Mouse (Mus musculus) thymus, postnatal 10 days (tissue): ENCODE measurements at regions not wholly inside any gene's neighbourhood (a gene's known extent, or its start where the extent isn't known, plus 50 kb on each side); places are given as distances from the start of the nearest gene placed in this dataset.
A peak's percentile ranks its signal among the peaks of the same experiment; 100 is the strongest.
"Not testable (repeated sequence)": the region's sequence is repeated elsewhere in the genome, so short reads cannot be mapped to it uniquely, and the experiment has no call there.

ENCODE experiments used
- DNase-seq, 2 experiments: peaks; one replicate each; pipeline ENCODE4 v3.0.0; 2021; ENCODE audit warnings: low spot score in 2 of 2

DNA sequence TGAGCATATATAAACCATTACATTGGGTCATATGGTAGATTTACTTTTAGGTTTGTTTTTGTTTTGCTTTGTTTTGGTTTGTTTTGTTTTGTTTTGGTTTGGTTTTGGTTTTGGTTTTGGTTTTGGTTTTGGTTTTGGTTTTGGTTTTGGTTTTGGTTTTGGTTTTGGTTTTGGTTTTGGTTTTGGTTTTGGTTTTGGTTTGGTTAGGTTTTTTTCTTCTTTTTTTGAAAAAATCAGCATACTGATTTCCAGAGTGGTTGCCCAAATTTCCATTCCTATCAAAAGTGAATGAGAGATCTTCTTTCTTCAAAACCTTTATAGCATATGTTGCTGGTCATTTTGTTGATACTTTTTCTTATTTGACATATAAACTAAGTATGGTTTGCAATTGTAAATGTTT lies 444.0 kb downstream of the Arl4a start:
- DNase-seq = not testable (repeated sequence)

DNA sequence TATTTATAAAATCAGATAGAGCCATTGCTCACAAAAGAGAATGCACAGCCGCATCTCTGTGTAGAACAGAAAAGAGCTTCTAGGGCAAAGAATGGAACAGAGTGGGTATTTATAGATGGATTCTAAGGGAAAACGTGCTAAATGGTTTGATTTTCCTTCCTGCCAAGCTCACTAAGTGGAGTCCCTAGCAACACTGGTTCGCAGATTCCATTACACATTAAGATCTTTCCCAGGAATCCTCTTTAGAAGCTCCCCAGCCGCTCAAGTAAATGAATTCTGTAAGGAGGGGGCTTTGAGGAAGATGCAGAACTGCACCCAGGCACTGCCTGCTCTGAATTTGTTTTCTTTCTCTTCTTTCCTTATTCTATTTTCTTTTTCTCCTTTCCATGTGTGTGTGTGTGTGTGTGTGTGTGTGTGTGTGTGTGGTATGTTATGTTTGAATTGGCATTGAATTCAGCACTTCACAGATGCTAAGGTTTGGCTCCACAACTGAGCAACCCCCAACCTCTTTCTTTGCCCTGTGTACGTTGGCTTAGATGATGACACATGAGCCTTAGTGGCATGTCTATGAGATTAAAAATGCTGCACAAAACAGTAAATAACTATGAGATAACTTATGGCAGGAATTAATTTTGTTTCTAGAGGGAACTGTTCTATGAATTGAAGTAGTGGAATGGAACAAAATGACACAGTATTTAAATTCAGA lies 450.5 kb downstream of the Arl4a start:
- no peak for DNase-seq

DNA sequence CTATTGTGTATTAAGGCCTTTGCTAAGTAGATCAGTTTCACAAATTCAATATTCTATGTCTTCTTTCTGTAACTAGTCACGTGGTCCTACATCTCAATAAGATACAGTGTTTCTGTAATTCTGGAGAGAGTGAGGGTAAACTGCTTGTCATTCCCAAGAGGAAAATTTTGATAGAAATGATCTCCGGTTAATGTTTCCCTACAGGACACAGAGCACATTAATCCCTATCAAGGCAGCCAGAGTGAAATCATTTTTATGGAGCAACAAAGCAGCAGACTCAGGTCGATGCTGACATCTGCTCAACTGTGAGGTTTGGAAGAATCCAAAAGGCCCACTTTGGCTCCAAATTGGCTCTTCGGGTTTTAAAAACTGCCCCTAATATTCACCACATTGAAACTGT lies 451.7 kb downstream of the Arl4a start:
- DNase-seq = no peak

DNA sequence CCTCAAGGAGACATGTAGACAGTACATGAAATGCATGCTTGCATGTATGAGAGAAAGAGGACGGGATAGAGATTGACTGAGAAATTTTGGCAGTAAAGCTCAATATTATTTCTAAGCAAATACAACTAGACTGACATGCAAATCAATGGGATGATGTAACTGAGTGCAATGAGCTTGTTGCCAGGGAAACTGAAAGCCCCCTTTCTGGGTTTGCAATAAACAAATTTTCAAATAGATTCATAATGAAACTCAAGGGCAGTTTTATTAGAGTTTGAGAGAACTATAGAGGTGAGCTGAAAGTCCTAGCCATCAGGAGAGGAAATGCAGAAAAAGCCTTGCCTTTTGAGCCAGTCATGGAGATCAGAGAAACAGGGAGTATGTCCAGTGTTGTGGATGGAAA lies 460.2 kb downstream of the Arl4a start:
- DNase-seq = no peak

DNA sequence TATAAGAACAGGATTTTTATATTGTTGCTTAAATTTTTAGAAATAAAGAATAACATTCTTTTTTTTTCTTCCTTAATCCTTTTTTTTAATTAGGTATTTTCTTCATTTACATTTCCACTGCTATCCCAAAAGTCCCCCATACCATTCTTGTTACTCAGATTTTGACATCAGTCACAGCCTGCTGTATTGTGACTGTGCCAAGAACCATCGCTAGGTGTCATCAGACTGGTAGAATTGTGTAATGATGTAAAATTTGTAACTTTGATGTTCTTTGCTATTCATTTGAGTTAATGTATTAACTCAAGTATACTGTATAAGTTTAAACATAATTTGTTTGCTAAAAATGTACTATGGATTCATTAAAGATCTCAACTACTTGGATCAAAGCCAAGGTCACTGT lies 465.0 kb downstream of the Arl4a start:
- no peak for DNase-seq

DNA sequence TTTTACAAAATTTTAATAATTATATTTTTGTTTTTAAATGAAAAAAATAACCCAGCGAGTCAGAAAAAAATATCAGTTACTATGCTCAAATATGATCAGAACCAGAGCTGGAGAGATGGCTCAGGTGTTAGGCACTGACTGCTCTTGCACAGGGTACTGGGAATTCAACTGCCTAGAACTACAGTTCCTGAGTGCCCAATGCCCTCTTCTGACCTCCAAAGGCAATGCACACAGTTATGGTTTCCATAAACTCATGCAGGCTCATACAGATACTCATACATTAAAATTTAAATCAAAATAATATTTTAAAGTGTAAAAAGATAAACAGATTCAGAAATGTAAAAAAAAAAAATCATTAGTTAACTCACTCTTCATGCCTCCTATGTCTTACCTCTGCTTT lies 465.7 kb downstream of the Arl4a start:
- no peak for DNase-seq

DNA sequence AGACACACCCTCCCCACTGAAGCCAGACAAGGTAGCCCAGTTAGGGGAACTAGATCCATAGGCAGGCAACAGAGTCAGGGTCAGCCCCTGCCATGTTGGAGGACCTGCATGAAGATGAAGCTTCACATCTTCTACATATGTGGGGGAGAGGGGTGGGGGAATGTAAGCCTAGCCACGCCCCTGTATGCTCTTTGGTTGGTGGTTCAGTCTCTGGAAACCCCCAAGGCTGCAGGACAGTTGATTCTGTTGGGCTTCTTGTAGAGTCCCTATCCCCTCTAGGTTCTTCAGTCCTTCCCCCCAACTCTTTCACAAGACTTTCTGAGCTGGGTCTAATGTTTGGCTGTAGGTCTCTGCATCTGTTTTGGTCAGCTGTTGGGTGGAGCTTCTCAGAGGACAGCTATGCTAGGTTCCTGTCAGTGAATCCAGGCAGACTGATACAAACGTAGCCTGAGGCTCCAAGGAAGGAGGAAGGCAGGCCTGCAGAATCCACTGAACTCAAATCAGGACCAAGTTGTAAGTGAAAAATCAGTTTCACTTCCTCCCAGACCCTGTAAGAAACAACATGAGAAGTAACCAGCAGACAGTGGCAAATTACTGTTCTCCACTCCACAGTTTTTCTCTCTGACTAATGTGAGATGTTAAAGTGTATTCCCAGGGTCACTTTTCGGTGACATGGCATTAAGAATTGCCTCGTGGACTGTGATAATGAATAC lies 476.9 kb downstream of the Arl4a start:
- DNase-seq = no peak

DNA sequence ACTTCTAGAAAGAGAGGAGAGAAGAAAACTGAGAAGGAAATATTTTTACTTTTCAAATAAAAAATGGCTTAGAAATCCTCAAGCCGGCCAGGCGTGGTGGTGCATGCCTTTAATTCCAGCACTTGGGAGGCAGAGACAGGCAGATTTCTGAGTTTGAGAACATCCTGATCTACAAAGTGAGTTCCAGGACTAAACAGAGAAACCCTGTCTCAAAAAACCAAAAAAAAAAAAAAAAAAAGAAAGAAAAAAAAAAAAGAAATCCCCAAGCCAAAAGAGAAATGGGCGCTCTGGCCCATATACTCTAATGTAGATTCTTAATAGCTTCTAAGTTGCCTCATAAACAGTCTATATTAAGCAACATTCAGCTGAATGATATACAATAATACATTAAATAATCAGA lies 479.3 kb downstream of the Arl4a start:
- no peak for DNase-seq

DNA sequence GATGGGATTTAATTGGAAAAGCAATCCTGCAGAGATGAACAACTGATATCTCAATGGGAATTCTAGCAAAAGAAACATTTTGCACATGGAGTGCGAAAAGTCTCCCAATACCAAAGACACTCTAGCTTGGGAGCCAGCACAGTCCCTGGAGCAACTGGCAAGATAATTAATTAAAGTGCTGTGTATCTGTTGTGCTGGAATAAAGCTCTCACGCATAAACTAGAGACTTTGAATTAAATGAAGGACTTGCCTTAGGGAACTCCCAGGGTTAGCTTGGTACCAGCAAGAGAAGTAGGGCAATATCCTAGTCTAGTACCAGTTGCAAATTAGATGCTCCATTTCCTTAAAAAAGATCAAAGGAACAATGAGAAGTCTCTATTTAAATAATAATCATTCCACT lies 501.5 kb downstream of the Arl4a start:
- DNase-seq = no peak

DNA sequence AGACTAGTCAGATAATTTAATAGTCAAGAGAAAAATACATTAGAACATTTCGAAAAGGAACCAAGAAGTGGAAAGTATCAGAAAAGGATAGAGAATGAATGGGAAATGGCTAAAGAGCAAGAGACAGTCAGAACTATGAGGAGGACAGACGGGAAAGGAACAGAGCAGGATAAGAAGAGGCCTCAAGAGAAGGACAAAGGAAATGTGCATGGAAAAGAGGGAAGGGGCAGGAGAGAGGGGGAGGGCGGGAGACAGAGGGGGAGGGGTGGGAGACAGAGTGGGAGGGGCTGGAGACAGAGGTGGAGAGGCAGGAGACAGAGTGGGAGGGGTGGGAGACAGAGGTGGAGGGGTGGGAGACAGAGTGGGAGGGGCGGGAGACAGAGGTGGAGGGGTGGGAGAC lies 509.7 kb downstream of the Arl4a start:
- no peak for DNase-seq

DNA sequence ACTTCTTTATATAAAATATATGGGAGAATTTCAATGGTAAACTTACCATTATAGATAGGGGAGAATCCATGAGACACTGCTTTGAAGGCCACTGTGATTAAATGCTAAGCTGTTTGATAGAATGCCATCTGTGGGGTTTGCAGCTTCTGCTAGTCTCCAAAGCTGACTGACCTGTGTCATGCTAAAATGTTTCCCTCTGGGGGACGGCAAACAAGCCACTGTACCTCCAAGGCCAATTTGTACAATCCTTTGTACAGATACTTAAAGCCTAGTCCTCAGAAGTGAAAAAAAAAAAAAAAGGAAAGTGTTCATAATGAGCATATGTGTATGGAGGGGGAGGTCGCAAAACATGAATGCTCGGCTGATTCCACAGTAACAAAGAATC lies 510.6 kb downstream of the Arl4a start:
- no peak for DNase-seq

DNA sequence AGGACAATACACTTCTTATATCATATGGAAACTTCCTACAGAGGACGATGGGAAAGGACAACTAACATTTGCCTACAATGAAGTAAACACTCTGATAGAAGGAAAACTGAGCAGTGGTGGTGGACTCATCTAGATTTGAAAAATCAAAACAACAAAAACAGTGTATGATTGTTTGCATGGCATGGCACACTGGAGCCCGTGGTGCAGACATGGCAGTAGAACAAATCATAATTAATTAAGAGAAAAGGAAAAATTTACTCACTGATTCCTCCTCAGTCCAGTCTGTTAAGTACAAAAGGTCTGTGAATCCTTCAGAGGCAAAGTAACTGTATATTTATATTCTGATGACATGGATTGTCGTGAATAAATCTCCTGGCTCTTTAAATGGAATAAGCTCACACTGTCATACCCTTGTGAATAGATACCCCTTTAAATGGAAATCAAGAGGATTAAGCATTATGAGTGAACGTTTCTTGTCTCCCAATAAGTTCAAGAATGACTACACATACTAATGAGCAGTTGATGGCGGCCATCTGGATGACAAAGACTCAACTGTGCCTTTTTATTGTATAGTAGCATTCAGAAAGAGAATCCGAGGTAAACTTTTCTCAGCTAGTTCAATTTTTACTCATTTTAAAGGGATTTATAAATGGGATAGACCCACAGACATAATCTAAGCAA lies 511.1 kb downstream of the Arl4a start:
- no peak for DNase-seq

DNA sequence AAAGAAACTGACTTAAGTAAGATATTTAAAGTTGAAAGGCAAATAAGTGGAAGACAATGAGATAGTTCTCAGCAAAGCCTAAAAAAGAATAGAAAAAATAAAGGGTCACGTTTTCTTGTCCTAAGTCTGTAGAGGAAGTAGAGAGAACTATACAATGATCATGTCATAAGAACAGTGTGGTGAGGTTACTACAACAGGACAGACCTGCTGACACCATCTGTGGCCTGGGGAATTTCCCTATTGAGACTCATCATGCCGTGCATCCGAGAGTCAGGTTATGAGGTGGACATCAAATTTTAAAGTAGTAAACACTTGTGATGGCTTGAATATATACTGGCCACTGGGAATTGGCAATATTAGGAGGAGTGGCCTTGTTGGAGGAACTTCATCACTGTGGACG lies 522.1 kb downstream of the Arl4a start:
- no peak for DNase-seq

DNA sequence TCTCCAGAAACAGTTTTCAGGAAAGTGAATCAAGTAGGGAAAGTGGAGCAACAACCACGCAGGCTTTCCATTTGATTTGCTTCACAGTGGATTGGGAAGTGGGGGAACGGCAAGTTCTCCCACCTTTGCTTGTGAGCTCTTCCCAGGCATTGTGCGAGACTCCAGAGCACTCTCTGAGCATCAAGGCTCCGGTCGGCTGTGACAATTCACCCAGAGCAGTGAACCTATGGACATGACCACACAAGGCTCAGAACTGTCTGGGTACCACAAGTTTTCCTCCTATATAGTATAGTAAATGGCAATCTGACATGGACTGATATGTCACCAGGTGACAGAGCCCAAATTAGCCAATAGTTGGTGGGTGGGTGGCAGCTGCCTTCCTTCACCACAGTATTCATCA lies 527.0 kb downstream of the Arl4a start:
- no peak for DNase-seq

DNA sequence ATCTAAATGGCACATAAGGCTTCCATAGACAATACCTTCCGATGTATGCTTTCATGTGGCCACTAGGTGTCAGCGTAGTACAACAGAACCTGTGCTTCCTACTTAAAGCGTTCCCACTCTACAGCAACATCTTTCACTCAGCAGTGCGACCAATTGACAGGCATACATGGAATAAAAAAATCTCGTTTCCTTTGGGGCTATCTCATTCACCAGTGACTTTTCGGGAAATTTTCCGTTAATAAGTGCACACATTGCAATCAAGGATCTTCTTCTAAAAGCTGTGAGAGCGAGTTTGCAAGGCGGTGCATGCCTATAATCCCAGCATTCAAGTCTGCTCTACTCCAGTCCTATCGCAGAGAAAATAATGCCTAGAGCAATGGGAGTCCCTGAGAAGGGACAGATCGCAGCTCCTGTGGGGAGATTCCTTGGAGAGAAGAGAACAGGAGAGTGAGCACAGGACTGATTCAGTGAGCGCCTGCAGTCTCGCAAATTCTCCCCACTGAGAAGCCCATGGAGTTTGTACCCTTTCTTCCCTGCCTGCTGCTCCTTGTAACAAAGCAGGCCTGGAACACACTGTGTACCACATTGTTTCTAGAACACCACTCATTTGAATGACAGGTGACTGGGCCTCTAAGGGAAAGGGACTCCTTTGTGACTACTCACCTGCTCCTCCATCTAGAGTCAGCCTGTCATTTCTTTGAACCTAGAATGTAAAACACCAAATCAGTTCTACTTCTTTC lies 527.6 kb downstream of the Arl4a start:
- DNase-seq = peak; percentile 18 to 48

DNA sequence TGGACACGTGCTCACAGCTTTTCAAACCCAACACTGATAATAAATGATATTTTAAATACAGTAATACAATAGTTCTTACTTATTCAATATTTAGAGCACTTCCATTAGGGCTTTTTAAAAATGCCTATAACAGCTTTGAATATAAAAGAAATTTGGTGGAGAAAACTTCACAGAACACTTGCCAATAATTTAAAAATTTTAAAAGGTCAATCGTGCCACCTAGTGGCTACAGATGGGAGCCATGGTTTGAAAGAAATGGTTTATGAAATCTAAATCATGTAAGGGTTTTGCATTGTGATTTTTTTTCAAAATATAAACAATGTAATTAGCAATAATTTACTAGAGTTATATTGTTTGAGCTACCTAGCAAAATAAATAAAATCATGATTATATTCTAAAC lies 541.6 kb downstream of the Arl4a start:
- peak in 1 of 2 experiments; percentile 5 for DNase-seq

DNA sequence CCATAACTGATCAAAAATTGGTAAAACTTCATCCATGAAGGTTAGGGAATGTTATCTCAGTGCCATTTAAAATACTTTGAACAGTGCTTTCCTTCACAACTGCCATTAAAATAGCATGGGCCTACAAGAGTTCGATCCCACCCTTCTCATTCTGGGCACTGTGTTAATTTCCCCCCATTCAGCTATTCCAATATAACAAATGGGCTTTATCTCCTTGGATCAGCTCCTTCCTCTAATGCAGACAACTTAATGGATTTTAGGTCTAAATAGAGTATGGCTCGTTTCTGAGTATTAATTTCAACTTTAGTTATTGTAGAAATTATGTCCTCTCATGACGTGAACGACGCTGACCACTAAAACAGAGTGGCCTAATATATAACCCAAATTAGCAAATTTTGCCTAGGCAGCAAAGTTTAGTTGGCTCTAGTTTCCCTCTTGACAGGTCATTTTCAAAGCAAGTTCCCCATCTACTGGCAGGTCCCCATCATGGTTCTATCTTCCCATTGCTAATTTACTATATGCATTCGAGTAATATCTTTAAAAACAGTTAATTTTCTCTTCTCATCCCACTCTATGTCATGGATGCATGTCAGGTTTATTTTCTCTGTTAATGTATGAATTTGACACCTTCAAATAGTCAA lies 544.1 kb downstream of the Arl4a start:
- no peak for DNase-seq

DNA sequence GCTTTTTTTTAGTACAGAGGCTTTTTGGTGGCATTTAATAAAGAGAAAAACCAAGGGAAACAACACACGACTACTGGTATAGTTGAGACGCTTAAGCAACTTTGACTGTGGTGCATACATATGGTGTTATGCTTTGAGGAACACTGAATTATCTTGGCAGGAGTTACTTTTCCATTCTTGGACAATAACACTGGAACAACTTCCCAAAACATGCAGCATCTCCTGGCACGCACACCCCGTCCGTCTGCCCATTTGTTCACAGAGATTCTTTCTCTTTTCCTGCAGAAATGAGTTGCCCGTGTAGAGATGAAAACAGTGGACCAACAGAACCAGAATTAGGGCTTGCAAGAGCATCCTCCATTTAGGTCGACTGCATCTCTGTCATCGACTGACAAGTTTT lies 544.7 kb downstream of the Arl4a start:
- no peak for DNase-seq

DNA sequence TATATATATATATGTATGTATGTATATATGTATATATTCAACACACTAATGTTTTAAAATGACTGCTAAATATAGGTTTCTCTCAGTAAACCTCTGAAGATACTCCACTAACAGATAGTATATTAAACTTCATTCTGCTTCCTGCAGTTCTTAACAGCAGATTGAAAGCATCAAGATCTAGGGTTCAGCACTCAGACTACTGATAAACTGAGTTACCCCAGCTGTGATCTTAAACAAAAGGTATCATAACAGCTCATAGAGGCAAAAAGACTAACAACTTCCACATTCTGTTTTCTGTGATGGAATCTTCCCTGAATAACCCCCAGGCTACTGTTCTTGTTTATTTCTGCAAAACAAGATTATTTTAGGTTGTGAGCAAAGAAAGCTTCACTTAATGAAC lies 564.8 kb downstream of the Arl4a start:
- no peak for DNase-seq
